Mouse (Mus musculus) kidney, postnatal 0 days (tissue): ENCODE measurements at regions not wholly inside any gene's neighbourhood (a gene's known extent, or its start where the extent isn't known, plus 50 kb on each side); places are given as distances from the start of the nearest gene placed in this dataset.
A peak's percentile ranks its signal among the peaks of the same experiment; 100 is the strongest.

Experiments
- ATAC-seq: fragments of 200-750 bp; cut with Nextera tagmentation; replicated peaks from 2 replicates; pipeline ENCODE4 v1.8.0; 2017; ENCODE audit warnings: low read depth, moderate number of reproducible peaks, moderate TSS enrichment, moderate library complexity; ENCODE audit not compliant: low FRiP score
- DNase-seq: peaks from one replicate; pipeline ENCODE4 v3.0.0-alpha.2; 2016; ENCODE audit warnings: low spot score
- H3K27ac ChIP-seq: fragments of 300-500 bp; sonication (generic); 2 replicates; pipeline ENCODE4 v1.5.1; 2014; ENCODE audit warnings: mild to moderate bottlenecking
- H3K27me3 ChIP-seq: fragments of 300-500 bp; sonication (generic); 2 replicates; pipeline ENCODE4 v1.6.1; 2014; ENCODE audit warnings: low read length, mixed read lengths; ENCODE audit not compliant: insufficient read depth
- H3K36me3 ChIP-seq: fragments of 300-500 bp; sonication (generic); 2 replicates; pipeline ENCODE4 v1.6.1; 2014; ENCODE audit warnings: low read length, mixed read lengths; ENCODE audit not compliant: insufficient read depth
- H3K4me1 ChIP-seq: fragments of 300-500 bp; sonication (generic); replicated peaks from 2 replicates; pipeline ENCODE4 v1.6.1; 2014; ENCODE audit warnings: antibody characterized with exemption, low read length, mixed read lengths; ENCODE audit not compliant: insufficient read depth
- H3K4me2 ChIP-seq: fragments of 300-500 bp; sonication (generic); 2 replicates; pipeline ENCODE4 v1.6.1; 2014; ENCODE audit warnings: mild to moderate bottlenecking, low read length, moderate library complexity, mixed read lengths
- H3K4me3 ChIP-seq: fragments of 300-500 bp; sonication (generic); replicated peaks from 2 replicates; pipeline ENCODE4 v1.5.1; 2014; ENCODE audit warnings: low read depth, low read length
- H3K9ac ChIP-seq: fragments of 300-500 bp; sonication (generic); 2 replicates; pipeline ENCODE4 v1.6.1; 2014; ENCODE audit warnings: low read depth, low read length
- H3K9me3 ChIP-seq: fragments of 300-500 bp; sonication (generic); replicated peaks from 2 replicates; pipeline ENCODE4 v1.6.1; 2016; ENCODE audit warnings: low read length, inconsistent platforms, mixed read lengths
- CTCF ChIP-seq: IDR thresholded peaks from 2 replicates; pipeline ENCODE4 v1.5.1; 2016; ENCODE audit warnings: antibody characterized with exemption, low read depth, mild to moderate bottlenecking, moderate library complexity
- WGBS: fragments of 180-500 bp; shearing (Covaris S2); extraction: QIAGEN DNeasy Blood & Tissue Kit; methylation state at CpG from one replicate; pipeline ENCODE4 v1.1.7; 2014; 5-methylcytosine and 5-hydroxymethylcytosine counted together

- no peak overlapping the region for H3K4me3 ChIP-seq
- no peak for TF ChIP-seq CTCF
- DNase-seq (peak; percentile 92), ATAC-seq (peak; percentile 52; the same call in 1 of the 2 replicates)
- WGBS, result 46% methylated on average over 14 of the region's 14 CpGs
- no peak overlapping the region for H3K27ac ChIP-seq
- no peak overlapping the region for H3K9ac ChIP-seq
- H3K27me3 ChIP-seq, result no peaks in the 10 kb centered on the region
- no peak overlapping the region for H3K4me2 ChIP-seq
- H3K36me3 ChIP-seq, result no peaks in the 10 kb centered on the region
- no peaks in the 10 kb centered on the region for H3K4me1 ChIP-seq
- H3K9me3 ChIP-seq, result no peaks in the 10 kb centered on the region
Observed at GRCm38 (mm10) chr9:49989464-49990271, 190.9 kb upstream of the Ncam1 start.

DNA sequence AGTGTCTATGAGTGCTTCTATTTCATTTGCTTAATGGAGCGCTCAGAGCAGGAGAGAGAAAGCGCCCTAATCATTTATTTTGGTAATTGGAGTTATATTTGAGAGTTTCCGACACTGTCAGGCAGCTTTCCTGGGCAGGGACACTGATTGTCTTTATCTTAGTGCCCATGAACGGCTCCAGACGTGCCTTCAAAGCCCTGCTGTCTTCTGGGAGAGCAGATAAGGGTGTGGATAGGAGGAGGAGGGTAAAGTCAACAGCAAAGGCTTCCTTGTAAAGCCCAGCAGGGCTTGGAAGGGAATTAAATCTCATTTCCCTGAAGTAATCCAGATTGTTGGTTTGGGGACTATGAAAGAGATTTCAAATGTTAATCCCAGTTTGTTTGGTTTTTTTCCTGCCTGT lies 189.3 kb upstream of the Ncam1 start:
- Histone ChIP-seq H3K27ac (no peak overlapping the region), H3K9me3 (no peaks in the 10 kb centered on the region), H3K4me2 (no peak overlapping the region), H3K4me1 (no peaks in the 10 kb centered on the region), H3K9ac (no peak overlapping the region), H3K36me3 (no peaks in the 10 kb centered on the region), H3K4me3 (no peak overlapping the region), H3K27me3 (no peaks in the 10 kb centered on the region)
- DNase-seq, result peak; percentile 49
- 29% methylated on average over 5 of the region's 5 CpGs for WGBS
- ATAC-seq, result no peak
- TF ChIP-seq CTCF, result no peak

DNA sequence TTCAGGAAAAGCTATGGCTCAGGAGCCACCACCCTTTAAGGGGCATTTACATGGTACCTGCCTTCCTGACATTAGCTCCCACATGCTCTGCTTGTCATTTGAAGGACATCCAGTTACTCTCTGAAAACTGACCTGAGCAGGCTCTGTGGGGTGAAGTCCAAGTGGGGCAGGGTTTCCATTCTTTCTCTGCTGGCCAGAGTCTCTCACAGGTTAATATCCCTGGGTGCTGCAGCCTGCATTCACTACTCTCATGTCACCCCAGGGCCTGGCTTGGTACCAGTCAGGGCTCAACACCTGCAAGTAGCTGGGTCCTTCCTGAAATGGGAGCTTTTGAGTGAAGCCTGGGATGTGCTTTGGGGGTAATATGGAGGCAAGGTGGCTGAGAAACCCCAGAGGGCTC lies 188.8 kb upstream of the Ncam1 start:
- DNase-seq (no peak), ATAC-seq (no peak)

GRCm38 (mm10) chr9:49980344-49981207 lies 181.9 kb upstream of the Ncam1 start:
- no peak for TF ChIP-seq CTCF
- ATAC-seq (peak; percentile 80; the same call in 1 of the 2 replicates), DNase-seq (peak; percentile 72)
- Histone ChIP-seq H3K27ac (0 out of 2 replicates have a peak overlapping the region, but pooled peaks have one; percentile 0), H3K4me2 (no peak overlapping the region), H3K4me3 (no peak overlapping the region), H3K9me3 (no peaks in the 10 kb centered on the region), H3K4me1 (peaks cover 15% of the 10 kb centered on the region), H3K9ac (no peak overlapping the region), H3K27me3 (no peaks in the 10 kb centered on the region), H3K36me3 (no peaks in the 10 kb centered on the region)
- WGBS, result 34% methylated on average over 7 of the region's 7 CpGs

More for the DNA sequence above, 188.8 kb upstream of the Ncam1 start:
- TF ChIP-seq CTCF, result no peak
- Histone ChIP-seq H3K27ac (no peak overlapping the region), H3K36me3 (no peaks in the 10 kb centered on the region), H3K4me3 (no peak overlapping the region), H3K27me3 (no peaks in the 10 kb centered on the region), H3K4me2 (no peak overlapping the region), H3K4me1 (no peaks in the 10 kb centered on the region), H3K9me3 (no peaks in the 10 kb centered on the region), H3K9ac (no peak overlapping the region)

DNA sequence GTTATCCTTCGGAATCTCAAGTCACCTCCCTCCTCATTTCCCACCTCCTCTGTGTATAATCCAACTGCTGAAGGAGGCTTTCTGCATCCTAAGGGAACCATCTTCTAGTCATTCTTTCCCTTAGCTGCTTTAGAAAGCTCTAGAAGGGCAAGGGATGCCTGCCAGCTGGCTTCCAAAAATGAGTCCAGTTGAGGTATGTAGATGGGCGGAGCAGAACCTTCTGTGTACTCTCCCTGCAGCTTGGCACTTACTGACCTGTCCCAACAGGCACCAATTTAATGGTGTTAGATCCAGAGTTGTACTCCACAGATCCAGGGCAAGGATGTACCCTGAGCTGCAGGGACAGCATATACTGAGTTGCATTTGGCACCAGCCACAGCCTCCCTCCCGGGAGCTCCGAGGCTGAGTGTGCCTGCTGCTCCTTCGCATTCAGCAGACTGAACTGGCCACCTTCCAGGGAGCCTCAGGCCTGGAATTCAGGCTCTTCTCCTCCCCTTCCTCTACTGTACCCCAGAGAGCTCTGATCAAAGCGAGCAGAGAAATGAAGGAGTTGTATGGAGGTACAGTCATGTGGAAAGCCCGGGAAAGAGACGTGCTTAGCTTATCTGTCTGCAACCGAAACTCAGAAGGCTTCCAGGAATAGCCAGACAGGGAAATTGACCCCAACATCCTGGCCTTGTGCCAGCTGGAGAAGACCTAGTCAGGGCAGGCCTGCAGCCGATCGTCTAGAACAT lies 177.4 kb upstream of the Ncam1 start:
- Histone ChIP-seq H3K27ac (peak overlapping the region; percentile 60; the same call in 1 of the 2 replicates), H3K36me3 (no peaks in the 10 kb centered on the region), H3K9me3 (no peaks in the 10 kb centered on the region), H3K4me2 (peak overlapping the region; percentile 25; the same call in 1 of the 2 replicates), H3K9ac (no peak overlapping the region), H3K4me3 (no peak overlapping the region), H3K27me3 (no peaks in the 10 kb centered on the region), H3K4me1 (peaks cover 13% of the 10 kb centered on the region)
- TF ChIP-seq CTCF, result no peak
- DNase-seq (peak; percentile 79), ATAC-seq (0 out of 2 replicates have a peak, but pooled peaks have one; percentile 21)
- WGBS, result 16% methylated on average over 11 of the region's 11 CpGs
